Mouse (Mus musculus) MEL (cell line): ENCODE data around the gene Daglb. TPM values are rescaled to one million over a fixed set of nuclear protein-coding genes. Genes with fewer than 3 reads are reported as not detected.
A peak's percentile ranks its signal among the peaks of the same experiment; 100 is the strongest.

Experiments
- DNase-seq: peaks from one replicate; pipeline ENCODE4 v3.0.0; 2011; ENCODE audit warnings: low read depth, low spot score
- H3K27ac ChIP-seq: 2 replicates; pipeline ENCODE4 v1.5.1; 2012; ENCODE audit warnings: low read depth, mild to moderate bottlenecking, control low read depth, low read length, moderate library complexity; ENCODE audit not compliant: control insufficient read depth
- H3K27me3 ChIP-seq, 2 experiments: fragments of 150-350 bp in 1 of 2; sonication (generic) in 1 of 2; 2 replicates each; pipeline ENCODE4 v1.6.1; 2012; ENCODE audit warnings: low read length in 2 of 2, mild to moderate bottlenecking in 2 of 2, improper control_type of control experiment in 1 of 2, moderate library complexity in 1 of 2; ENCODE audit not compliant: insufficient read depth in 2 of 2, control insufficient read depth in 1 of 2
- H3K36me3 ChIP-seq, 2 experiments: 2 replicates each; pipeline ENCODE4 v1.6.1; 2012 to 2014; ENCODE audit warnings: low read length in 2 of 2, improper control_type of control experiment in 1 of 2, inconsistent platforms in 1 of 2, mild to moderate bottlenecking in 1 of 2; ENCODE audit not compliant: insufficient read depth in 2 of 2, control insufficient read depth in 1 of 2
- H3K4me1 ChIP-seq, 2 experiments: fragments of 150-350 bp in 1 of 2; sonication (generic) in 1 of 2; 2 replicates each; pipeline ENCODE4 v1.6.1; 2012; ENCODE audit warnings: low read length in 2 of 2, improper control_type of control experiment in 1 of 2, mild to moderate bottlenecking in 1 of 2; ENCODE audit not compliant: insufficient read depth in 2 of 2, control insufficient read depth in 1 of 2
- H3K4me3 ChIP-seq, 2 experiments: fragments of 150-350 bp in 1 of 2; sonication (generic) in 1 of 2; 2 replicates each; pipeline ENCODE4 v1.5.1; 2012; ENCODE audit warnings: low read depth in 2 of 2, low read length in 2 of 2, mild to moderate bottlenecking in 2 of 2, moderate library complexity in 2 of 2, control low read depth in 1 of 2, improper control_type of control experiment in 1 of 2; ENCODE audit not compliant: control insufficient read depth in 1 of 2, insufficient read depth in 1 of 2
- H3K79me2 ChIP-seq: 2 replicates; pipeline ENCODE4 v1.6.1; 2012; ENCODE audit warnings: mild to moderate bottlenecking, low read length, moderate library complexity; ENCODE audit not compliant: control insufficient read depth, poor library complexity, insufficient read depth
- H3K9ac ChIP-seq: 2 replicates; pipeline ENCODE4 v1.6.1; 2012; ENCODE audit warnings: low read depth, mild to moderate bottlenecking, control low read depth, low read length, moderate library complexity; ENCODE audit not compliant: control insufficient read depth, poor library complexity, severe bottlenecking
- H3K9me3 ChIP-seq: fragments of 150-350 bp; sonication (generic); replicated peaks from 2 replicates; pipeline ENCODE4 v1.6.1; 2012; ENCODE audit warnings: mild to moderate bottlenecking, low read length, improper control_type of control experiment, moderate library complexity; ENCODE audit not compliant: insufficient read depth
- BHLHE40 ChIP-seq: IDR thresholded peaks from 2 replicates; pipeline ENCODE4 v1.6.1; 2012; ENCODE audit warnings: low read depth, mild to moderate bottlenecking, inconsistent platforms, low read length, improper control_type of control experiment, borderline replicate concordance
- CHD1 ChIP-seq: IDR thresholded peaks from 2 replicates; pipeline ENCODE4 v1.6.1; 2012; ENCODE audit warnings: low read depth, mild to moderate bottlenecking, inconsistent platforms, low read length, improper control_type of control experiment
- CHD2 ChIP-seq: IDR thresholded peaks from 2 replicates; pipeline ENCODE4 v1.6.1; 2011; ENCODE audit warnings: low read length, improper control_type of control experiment
- CTCF ChIP-seq, 3 experiments: IDR thresholded peaks in 2 of 3; conservative IDR thresholded peaks in 1 of 3; 2 replicates each; pipeline ENCODE4 v1.5.1; 2011 to 2012; ENCODE audit warnings: low read length in 3 of 3, low read depth in 2 of 3, mild to moderate bottlenecking in 2 of 3, improper control_type of control experiment in 1 of 3, inconsistent platforms in 1 of 3, mixed read lengths in 1 of 3, moderate library complexity in 1 of 3; ENCODE audit not compliant: control insufficient read depth in 1 of 3, insufficient read depth in 1 of 3, poor library complexity in 1 of 3, severe bottlenecking in 1 of 3
- ELF1 ChIP-seq: IDR thresholded peaks from 2 replicates; pipeline ENCODE4 v1.6.1; 2014; ENCODE audit warnings: low read depth, mild to moderate bottlenecking, inconsistent platforms, low read length, improper control_type of control experiment, moderate library complexity
- EP300 ChIP-seq, 2 experiments: IDR thresholded peaks; 2 replicates each; pipeline ENCODE4 v1.6.1; 2011; ENCODE audit warnings: improper control_type of control experiment in 2 of 2, low read length in 2 of 2, low read depth in 1 of 2, mild to moderate bottlenecking in 1 of 2
- ETS1 ChIP-seq: IDR thresholded peaks from 2 replicates; pipeline ENCODE4 v1.6.1; 2012; ENCODE audit warnings: low read depth, mild to moderate bottlenecking, inconsistent platforms, low read length, improper control_type of control experiment, moderate library complexity
- GABPA ChIP-seq: IDR thresholded peaks from 2 replicates; pipeline ENCODE4 v1.6.1; 2012; ENCODE audit warnings: low read depth, mild to moderate bottlenecking, inconsistent platforms, low read length, improper control_type of control experiment, moderate library complexity
- GATA1 ChIP-seq: IDR thresholded peaks from 2 replicates; pipeline ENCODE4 v1.6.1; 2011; ENCODE audit warnings: low read depth, low read length, improper control_type of control experiment
- HCFC1 ChIP-seq: IDR thresholded peaks from 2 replicates; pipeline ENCODE4 v1.6.1; 2012; ENCODE audit warnings: low read depth, mild to moderate bottlenecking, inconsistent platforms, low read length, improper control_type of control experiment, moderate library complexity
- JUND ChIP-seq: IDR thresholded peaks from 2 replicates; pipeline ENCODE4 v1.6.1; 2011; ENCODE audit warnings: low read depth, mild to moderate bottlenecking, improper control_type of control experiment, low read length
- KAT2A ChIP-seq: conservative IDR thresholded peaks from 2 replicates; pipeline ENCODE4 v1.6.1; 2012; ENCODE audit warnings: low read depth, low read length, improper control_type of control experiment, inconsistent platforms
- MAFK ChIP-seq: IDR thresholded peaks from 2 replicates; pipeline ENCODE4 v1.6.1; 2011; ENCODE audit warnings: low read depth, mild to moderate bottlenecking, low read length, improper control_type of control experiment, borderline replicate concordance
- MAX ChIP-seq: IDR thresholded peaks from 2 replicates; pipeline ENCODE4 v1.6.1; 2011; ENCODE audit warnings: low read length, improper control_type of control experiment
- MAZ ChIP-seq: IDR thresholded peaks from 2 replicates; pipeline ENCODE4 v1.6.1; 2012; ENCODE audit warnings: low read depth, mild to moderate bottlenecking, inconsistent platforms, low read length, improper control_type of control experiment
- MEF2A ChIP-seq: IDR thresholded peaks from 2 replicates; pipeline ENCODE4 v1.6.1; 2014; ENCODE audit warnings: low read depth, mild to moderate bottlenecking, inconsistent platforms, low read length, improper control_type of control experiment; ENCODE audit not compliant: poor library complexity, insufficient replicate concordance, severe bottlenecking; ENCODE audit errors: extremely low read depth
- MXI1 ChIP-seq: IDR thresholded peaks from 2 replicates; pipeline ENCODE4 v1.6.1; 2011; ENCODE audit warnings: mild to moderate bottlenecking, low read depth, low read length, improper control_type of control experiment
- MYC ChIP-seq: IDR thresholded peaks from 2 replicates; pipeline ENCODE4 v1.6.1; 2011; ENCODE audit warnings: low read depth, mild to moderate bottlenecking, low read length, improper control_type of control experiment, moderate library complexity
- NELFE ChIP-seq: IDR thresholded peaks from 2 replicates; pipeline ENCODE4 v1.6.1; 2011; ENCODE audit warnings: low read depth, low read length, improper control_type of control experiment
- NRF1 ChIP-seq: IDR thresholded peaks from 2 replicates; pipeline ENCODE4 v1.6.1; 2014; ENCODE audit warnings: low read depth, mild to moderate bottlenecking, inconsistent platforms, low read length, improper control_type of control experiment, moderate library complexity; ENCODE audit not compliant: poor library complexity, insufficient read depth, severe bottlenecking
- POLR2A ChIP-seq, 2 experiments: IDR thresholded peaks; 2 replicates each; pipeline ENCODE4 v1.6.1; 2011 to 2012; ENCODE audit warnings: low read length in 2 of 2, mild to moderate bottlenecking in 2 of 2, control low read depth in 1 of 2, improper control_type of control experiment in 1 of 2, low read depth in 1 of 2, moderate library complexity in 1 of 2; ENCODE audit not compliant: control insufficient read depth in 1 of 2, insufficient read depth in 1 of 2, poor library complexity in 1 of 2
- POLR2AphosphoS2 ChIP-seq: IDR thresholded peaks from 2 replicates; pipeline ENCODE4 v1.6.1; 2011; ENCODE audit warnings: low read length, improper control_type of control experiment
- POLR2AphosphoS5 ChIP-seq: IDR thresholded peaks from 2 replicates; pipeline ENCODE4 v1.6.1; 2012; ENCODE audit warnings: low read depth, borderline replicate concordance, mild to moderate bottlenecking, inconsistent platforms, low read length, moderate library complexity, mixed read lengths
- RAD21 ChIP-seq: IDR thresholded peaks from 2 replicates; pipeline ENCODE4 v1.6.1; 2011; ENCODE audit warnings: mild to moderate bottlenecking, low read depth, low read length, improper control_type of control experiment
- RCOR1 ChIP-seq: IDR thresholded peaks from 2 replicates; pipeline ENCODE4 v1.6.1; 2012; ENCODE audit warnings: low read depth, mild to moderate bottlenecking, inconsistent platforms, low read length, improper control_type of control experiment
- SIN3A ChIP-seq: IDR thresholded peaks from 2 replicates; pipeline ENCODE4 v1.6.1; 2012; ENCODE audit warnings: low read length, improper control_type of control experiment, inconsistent platforms
- SMC3 ChIP-seq: IDR thresholded peaks from 2 replicates; pipeline ENCODE4 v1.6.1; 2011; ENCODE audit warnings: low read depth, low read length, improper control_type of control experiment
- TAL1 ChIP-seq: IDR thresholded peaks from 2 replicates; pipeline ENCODE4 v1.6.1; 2012; ENCODE audit warnings: mild to moderate bottlenecking, inconsistent platforms, low read length, moderate library complexity, mixed read lengths
- TBP ChIP-seq: IDR thresholded peaks from 2 replicates; pipeline ENCODE4 v1.8.0; 2011; ENCODE audit warnings: low read depth, low read length, improper control_type of control experiment
- TCF12 ChIP-seq: IDR thresholded peaks from 2 replicates; pipeline ENCODE4 v1.6.1; 2014; ENCODE audit warnings: low read depth, mild to moderate bottlenecking, inconsistent platforms, low read length, improper control_type of control experiment, moderate library complexity
- UBTF ChIP-seq: IDR thresholded peaks from 2 replicates; pipeline ENCODE4 v1.6.1; 2012; ENCODE audit warnings: low read depth, mild to moderate bottlenecking, inconsistent platforms, low read length, improper control_type of control experiment, moderate library complexity, borderline replicate concordance; ENCODE audit not compliant: insufficient read depth
- USF1 ChIP-seq: IDR thresholded peaks from 2 replicates; pipeline ENCODE4 v1.6.1; 2014; ENCODE audit warnings: low read depth, mild to moderate bottlenecking, inconsistent platforms, low read length, improper control_type of control experiment, moderate library complexity
- USF2 ChIP-seq, 2 experiments: IDR thresholded peaks; 2 replicates each; pipeline ENCODE4 v1.6.1; 2011 to 2012; ENCODE audit warnings: improper control_type of control experiment in 2 of 2, low read length in 2 of 2, borderline replicate concordance in 1 of 2, inconsistent platforms in 1 of 2, low read depth in 1 of 2, mild to moderate bottlenecking in 1 of 2; ENCODE audit not compliant: insufficient read depth in 1 of 2
- ZC3H11A ChIP-seq: IDR thresholded peaks from 2 replicates; pipeline ENCODE4 v1.6.1; 2012; ENCODE audit warnings: low read depth, mild to moderate bottlenecking, inconsistent platforms, low read length, improper control_type of control experiment
- ZKSCAN1 ChIP-seq: IDR thresholded peaks from 2 replicates; pipeline ENCODE4 v1.6.1; 2012; ENCODE audit warnings: low read depth, mild to moderate bottlenecking, inconsistent platforms, low read length, improper control_type of control experiment, moderate library complexity
- ZMIZ1 ChIP-seq: IDR thresholded peaks from 2 replicates; pipeline ENCODE4 v1.6.1; 2012; ENCODE audit warnings: low read depth, mild to moderate bottlenecking, inconsistent platforms, low read length, improper control_type of control experiment, moderate library complexity
- ZNF384 ChIP-seq: IDR thresholded peaks from 2 replicates; pipeline ENCODE4 v1.6.1; 2012; ENCODE audit warnings: low read depth, mild to moderate bottlenecking, inconsistent platforms, low read length, improper control_type of control experiment
- polyA plus RNA-seq, 2 experiments: library from polyadenylated mRNA; stranded (reverse) in 1 of 2; unstranded in 1 of 2; fragments of >175 nt in 1 of 2; fragments of >200 nt in 1 of 2; gene quantifications; 2 replicates each; pipeline versions ENCODE4 v1.2.1 to v1.2.4; 2012; ENCODE audit warnings: low replicate concordance in 2 of 2, low read depth in 1 of 2; ENCODE audit not compliant: insufficient read length in 2 of 2, insufficient read depth in 1 of 2, missing spikeins in 1 of 2
- total RNA-seq: library from RNA; depleted of rRNA; stranded (reverse); fragments of 300-350 nt; gene quantifications from 2 replicates; pipeline ENCODE4 v1.2.3, GENCODE M21; 2012

Daglb gene
- total and polyA plus RNA-seq, 3 experiments = 8.9 to 10.4 TPM; not detected in 1

DNA sequence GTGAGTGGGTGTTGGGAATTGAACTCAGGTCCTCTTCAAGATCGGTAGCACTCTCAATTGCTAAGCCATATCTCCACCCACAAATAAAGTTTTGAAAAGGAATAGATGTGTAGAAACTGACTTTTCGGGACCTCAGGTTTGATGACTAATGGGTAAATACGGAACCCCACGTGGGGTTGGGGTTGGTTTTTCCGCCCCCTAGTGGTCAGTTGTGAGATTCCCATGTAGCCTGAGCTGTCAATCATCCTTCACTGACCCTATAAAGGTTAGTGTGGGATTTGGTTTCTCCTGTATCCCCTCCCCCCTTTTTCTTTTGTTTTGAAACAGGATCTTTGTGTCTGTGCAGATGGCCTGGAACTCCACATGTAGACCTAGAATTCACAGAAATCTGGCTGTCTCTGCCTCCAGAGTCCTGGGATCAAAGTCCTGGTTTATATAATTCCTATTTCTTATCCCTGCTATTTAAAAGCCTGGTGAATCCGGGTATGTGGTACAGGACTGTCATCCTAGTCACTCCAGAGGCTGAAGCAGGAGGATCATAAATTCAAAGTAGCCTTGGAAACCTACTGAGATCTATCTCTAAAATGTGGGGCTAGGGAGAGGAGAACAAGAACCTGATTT lies 40.4 kb upstream of the Daglb start:
- H3K79me2 ChIP-seq = no peaks in the 10 kb centered on the region
- peak; percentile 76 for DNase-seq
- TF ChIP-seq MAZ = no peak
- peak; percentile 69 for TF ChIP-seq RAD21
- no peak for TF ChIP-seq POLR2A (IDR thresholded peaks at IDR 0.05; ENCODE audit: control insufficient read depth in 1 of 2, insufficient read depth in 1 of 2, low read depth in 1 of 2, low read length in 2 of 2, poor library complexity in 1 of 2)
- TF ChIP-seq TAL1 = no peak
- TF ChIP-seq CTCF (IDR thresholded peaks at IDR 0.05 in 2 of 3, conservative IDR thresholded peaks at IDR 0.05 in 1 of 3; ENCODE audit: control insufficient read depth in 1 of 3, insufficient read depth in 1 of 3, low read depth in 2 of 3, low read length in 3 of 3, poor library complexity in 1 of 3, severe bottlenecking in 1 of 3) = peak; percentile 80 to 92 (median 91)
- no peak for TF ChIP-seq RCOR1
- TF ChIP-seq SMC3 = peak; percentile 76
- TF ChIP-seq USF2 (IDR thresholded peaks at IDR 0.05; ENCODE audit: borderline replicate concordance in 1 of 2, insufficient read depth in 1 of 2, low read depth in 1 of 2, low read length in 2 of 2) = no peak
- no peak for TF ChIP-seq EP300 (IDR thresholded peaks at IDR 0.05; ENCODE audit: low read depth in 1 of 2, low read length in 2 of 2)
- peak; percentile 18; the same call in 1 of the 2 replicates for TF ChIP-seq HCFC1
- TF ChIP-seq TBP = 0 out of 2 replicates have a peak, but pooled peaks have one; percentile 33
- no peak for TF ChIP-seq ZNF384
- TF ChIP-seq MAFK = no peak
- TF ChIP-seq CHD1 = no peak
- TF ChIP-seq POLR2AphosphoS5 = no peak
- no peak for TF ChIP-seq GATA1
- no peak for TF ChIP-seq TCF12
- no peak for TF ChIP-seq ELF1
- TF ChIP-seq MAX = peak; percentile 89
- TF ChIP-seq KAT2A = no peak
- peak; percentile 76 for TF ChIP-seq USF1
- TF ChIP-seq ZC3H11A = peak; percentile 46; the same call in 1 of the 2 replicates
- no peak for TF ChIP-seq GABPA
- TF ChIP-seq UBTF = no peak
- no peak for TF ChIP-seq ZMIZ1
- peak; percentile 98 for TF ChIP-seq MYC
- TF ChIP-seq BHLHE40 = no peak; the same call in 1 of the 2 replicates
- no peak for TF ChIP-seq MEF2A
- TF ChIP-seq SIN3A = peak; percentile 81
- no peak for TF ChIP-seq NELFE
- TF ChIP-seq MXI1 = peak; percentile 92
- TF ChIP-seq POLR2AphosphoS2 = no peak
- TF ChIP-seq JUND = no peak
- no peak for TF ChIP-seq ZKSCAN1
- TF ChIP-seq NRF1 = no peak
- TF ChIP-seq CHD2 = no peak
- no peak for TF ChIP-seq ETS1

More for the DNA sequence above, 40.4 kb upstream of the Daglb start:
- no peaks in the 10 kb centered on the region for H3K9me3 ChIP-seq
- no peak overlapping the region; a peak in 1 of 4 replicates for H3K4me3 ChIP-seq
- H3K9ac ChIP-seq = peak overlapping the region; percentile 49
- H3K27ac ChIP-seq = no peak overlapping the region
- H3K36me3 ChIP-seq = peaks cover 0 to 3% of the 10 kb centered on the region in 2 experiments; a peak in 3 of 4 replicates
- peaks cover 0 to 5% of the 10 kb centered on the region in 2 experiments; a peak in 1 of 4 replicates for H3K4me1 ChIP-seq
- H3K27me3 ChIP-seq = no peaks in the 10 kb centered on the region
